Mouse (Mus musculus): ENCODE measurements around the gene Caskin2. TPM values are rescaled to one million over a fixed set of nuclear protein-coding genes. Genes with fewer than 3 reads are reported as not detected.

Caskin2 gene
- polyA plus RNA-seq, 1 experiment from 2014 or later, result 21.2 TPM

DNA sequence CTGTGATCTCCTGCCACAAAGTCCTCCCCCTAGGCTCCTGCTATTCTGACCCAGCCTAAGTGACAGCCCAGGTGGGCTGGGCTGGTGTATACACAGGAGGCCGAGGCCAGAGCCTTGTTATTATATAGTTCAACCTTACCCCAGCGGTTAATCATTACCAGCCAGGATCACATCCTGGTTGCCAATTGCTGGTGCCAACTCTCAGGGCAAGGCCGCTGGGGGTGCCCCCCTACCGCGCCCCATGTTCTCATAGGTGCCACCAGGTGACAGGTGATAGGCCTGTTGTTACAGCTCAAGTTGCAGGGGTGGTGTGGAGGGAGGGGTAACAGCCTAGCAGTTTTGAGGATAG lies 30.4 kb upstream of the Caskin2 start:
- WGBS, result 85% methylated on average over 5 of the region's 5 CpGs
- Histone ChIP-seq H3K36me3 (ENCODE audit: control insufficient read depth, insufficient read depth, low read length) (no peaks in the 10 kb centered on the region), H3K9me3 (ENCODE audit: control insufficient read depth, low read length) (no peaks in the 10 kb centered on the region), H3K27me3 (ENCODE audit: control insufficient read depth, insufficient read depth, low read length) (no peaks in the 10 kb centered on the region), H3K4me1 (replicated peaks; ENCODE audit: control insufficient read depth, insufficient read depth, low read length) (peaks cover 7% of the 10 kb centered on the region; the same call in 1 of the 2 replicates), H3K4me3 (ENCODE audit: low read depth, low read length) (no peak overlapping the region), H3K27ac (ENCODE audit: low read depth, low read length) (no peak overlapping the region), H3K4me2 (ENCODE audit: low read depth, low read length, severe bottlenecking) (no peak overlapping the region), H3K9ac (ENCODE audit: low read length) (no peak overlapping the region)
- ATAC-seq (replicated peaks; ENCODE audit: low FRiP score) (no peak), DNase-seq (ENCODE audit: low spot score) (no peak)

- no peak for DNase-seq (ENCODE audit: low spot score)
- no peak for ATAC-seq (replicated peaks; ENCODE audit: low FRiP score)
- H3K27me3 ChIP-seq (ENCODE audit: control insufficient read depth, insufficient read depth, low read length), result no peaks in the 10 kb centered on the region
- WGBS, result 84% methylated on average over 11 of the region's 14 CpGs
- no peak overlapping the region for H3K27ac ChIP-seq (ENCODE audit: low read depth, low read length)
- no peaks in the 10 kb centered on the region for H3K36me3 ChIP-seq (ENCODE audit: control insufficient read depth, insufficient read depth, low read length)
- no peak overlapping the region for H3K9ac ChIP-seq (ENCODE audit: low read length)
- H3K4me1 ChIP-seq (replicated peaks; ENCODE audit: control insufficient read depth, insufficient read depth, low read length), result peaks cover 7% of the 10 kb centered on the region; the same call in 1 of the 2 replicates
- no peak overlapping the region for H3K4me2 ChIP-seq (ENCODE audit: low read depth, low read length, severe bottlenecking)
- no peak overlapping the region for H3K4me3 ChIP-seq (ENCODE audit: low read depth, low read length)
- H3K9me3 ChIP-seq (ENCODE audit: control insufficient read depth, low read length), result no peaks in the 10 kb centered on the region
These were observed 29.9 kb upstream of the Caskin2 start for GRCm38 (mm10) chr11:115843141-115843890.

GRCm38 (mm10) chr11:115841961-115842550 lies 28.6 kb upstream of the Caskin2 start:
- peaks cover 7% of the 10 kb centered on the region; the same call in 1 of the 2 replicates for H3K4me1 ChIP-seq (replicated peaks; ENCODE audit: control insufficient read depth, insufficient read depth, low read length)
- DNase-seq (ENCODE audit: low spot score) (peak; percentile 63), ATAC-seq (replicated peaks; ENCODE audit: low FRiP score) (no peak)
- no peaks in the 10 kb centered on the region for H3K36me3 ChIP-seq (ENCODE audit: control insufficient read depth, insufficient read depth, low read length)
- no peak overlapping the region for H3K4me2 ChIP-seq (ENCODE audit: low read depth, low read length, severe bottlenecking)
- WGBS, result 25% methylated on average over 6 of the region's 6 CpGs
- no peaks in the 10 kb centered on the region for H3K27me3 ChIP-seq (ENCODE audit: control insufficient read depth, insufficient read depth, low read length)
- no peak overlapping the region for H3K4me3 ChIP-seq (ENCODE audit: low read depth, low read length)
- peak overlapping the region; percentile 15; the same call in 1 of the 2 replicates for H3K27ac ChIP-seq (ENCODE audit: low read depth, low read length)
- no peaks in the 10 kb centered on the region for H3K9me3 ChIP-seq (ENCODE audit: control insufficient read depth, low read length)
- no peak overlapping the region for H3K9ac ChIP-seq (ENCODE audit: low read length)

DNA sequence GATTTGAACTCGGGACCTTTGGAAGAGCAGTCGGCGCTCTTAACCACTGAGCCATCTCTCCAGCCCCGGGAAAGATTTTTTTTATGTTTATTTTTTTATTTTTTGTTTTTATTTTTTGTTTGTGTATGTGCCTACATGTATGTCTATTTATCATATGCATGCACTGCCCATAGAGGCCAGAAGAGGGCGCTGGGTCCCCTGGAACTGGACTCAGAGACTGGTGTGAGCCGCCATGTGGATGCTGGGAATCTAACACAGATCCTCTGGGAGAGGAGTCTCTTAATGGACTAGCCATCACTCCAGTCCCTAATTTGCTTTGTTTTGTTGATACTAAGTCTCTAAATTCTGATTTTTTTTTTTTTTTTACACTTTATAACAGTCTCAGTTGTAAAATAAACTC lies 27.6 kb upstream of the Caskin2 start:
- H3K4me1 ChIP-seq (replicated peaks; ENCODE audit: control insufficient read depth, insufficient read depth, low read length), result peaks cover 11% of the 10 kb centered on the region; the same call in 1 of the 2 replicates
- ATAC-seq (replicated peaks; ENCODE audit: low FRiP score), result no peak
- H3K4me3 ChIP-seq (ENCODE audit: low read depth, low read length), result no peak overlapping the region
- H3K27me3 ChIP-seq (ENCODE audit: control insufficient read depth, insufficient read depth, low read length), result no peaks in the 10 kb centered on the region; the same call in 1 of the 2 replicates
- no peak overlapping the region for H3K27ac ChIP-seq (ENCODE audit: low read depth, low read length)
- no peaks in the 10 kb centered on the region for H3K9me3 ChIP-seq (ENCODE audit: control insufficient read depth, low read length)
- DNase-seq (ENCODE audit: low spot score), result no peak
- H3K4me2 ChIP-seq (ENCODE audit: low read depth, low read length, severe bottlenecking), result no peak overlapping the region
- 86% methylated on average over 6 of the region's 6 CpGs for WGBS
- no peak overlapping the region for H3K9ac ChIP-seq (ENCODE audit: low read length)
- H3K36me3 ChIP-seq (ENCODE audit: control insufficient read depth, insufficient read depth, low read length), result no peaks in the 10 kb centered on the region

GRCm38 (mm10) chr11:115839732-115840131 lies 26.3 kb upstream of the Caskin2 start:
- Histone ChIP-seq H3K9ac (ENCODE audit: low read length) (no peak overlapping the region), H3K4me2 (ENCODE audit: low read depth, low read length, severe bottlenecking) (no peak overlapping the region), H3K9me3 (ENCODE audit: control insufficient read depth, low read length) (no peaks in the 10 kb centered on the region), H3K27ac (ENCODE audit: low read depth, low read length) (no peak overlapping the region), H3K4me1 (replicated peaks; ENCODE audit: control insufficient read depth, insufficient read depth, low read length) (peaks cover 12% of the 10 kb centered on the region; the same call in 1 of the 2 replicates), H3K4me3 (ENCODE audit: low read depth, low read length) (no peak overlapping the region), H3K36me3 (ENCODE audit: control insufficient read depth, insufficient read depth, low read length) (no peaks in the 10 kb centered on the region), H3K27me3 (ENCODE audit: control insufficient read depth, insufficient read depth, low read length) (no peaks in the 10 kb centered on the region; the same call in 1 of the 2 replicates)
- no peak for ATAC-seq (replicated peaks; ENCODE audit: low FRiP score)
- no peak for DNase-seq (ENCODE audit: low spot score)
- 54% methylated on average over 3 of the region's 3 CpGs for WGBS

GRCm38 (mm10) chr11:115838895-115839311 lies 25.5 kb upstream of the Caskin2 start:
- DNase-seq (ENCODE audit: low spot score) (no peak), ATAC-seq (replicated peaks; ENCODE audit: low FRiP score) (no peak)
- H3K27me3 ChIP-seq (ENCODE audit: control insufficient read depth, insufficient read depth, low read length), result no peaks in the 10 kb centered on the region; the same call in 1 of the 2 replicates
- no peak overlapping the region for H3K4me2 ChIP-seq (ENCODE audit: low read depth, low read length, severe bottlenecking)
- 49% methylated on average over 4 of the region's 4 CpGs for WGBS
- peaks cover 12% of the 10 kb centered on the region; the same call in 1 of the 2 replicates for H3K4me1 ChIP-seq (replicated peaks; ENCODE audit: control insufficient read depth, insufficient read depth, low read length)
- H3K9me3 ChIP-seq (ENCODE audit: control insufficient read depth, low read length), result no peaks in the 10 kb centered on the region
- H3K27ac ChIP-seq (ENCODE audit: low read depth, low read length), result no peak overlapping the region
- H3K9ac ChIP-seq (ENCODE audit: low read length), result no peak overlapping the region
- no peaks in the 10 kb centered on the region for H3K36me3 ChIP-seq (ENCODE audit: control insufficient read depth, insufficient read depth, low read length)
- no peak overlapping the region for H3K4me3 ChIP-seq (ENCODE audit: low read depth, low read length)

- Histone ChIP-seq H3K27me3 (ENCODE audit: control insufficient read depth, insufficient read depth, low read length) (no peaks in the 10 kb centered on the region; the same call in 1 of the 2 replicates), H3K4me2 (ENCODE audit: low read depth, low read length, severe bottlenecking) (no peak overlapping the region), H3K9me3 (ENCODE audit: control insufficient read depth, low read length) (no peaks in the 10 kb centered on the region), H3K9ac (ENCODE audit: low read length) (no peak overlapping the region), H3K36me3 (ENCODE audit: control insufficient read depth, insufficient read depth, low read length) (no peaks in the 10 kb centered on the region), H3K4me3 (ENCODE audit: low read depth, low read length) (no peak overlapping the region), H3K4me1 (replicated peaks; ENCODE audit: control insufficient read depth, insufficient read depth, low read length) (peaks cover 12% of the 10 kb centered on the region; the same call in 1 of the 2 replicates), H3K27ac (ENCODE audit: low read depth, low read length) (no peak overlapping the region)
- WGBS, result 92% methylated on average over 22 of the region's 22 CpGs
- DNase-seq (ENCODE audit: low spot score) (no peak), ATAC-seq (replicated peaks; ENCODE audit: low FRiP score) (no peak)
These were observed 24.3 kb upstream of the Caskin2 start for GRCm38 (mm10) chr11:115837606-115838345.

- DNase-seq (ENCODE audit: low spot score) (no peak), ATAC-seq (replicated peaks; ENCODE audit: low FRiP score) (no peak)
- no peaks in the 10 kb centered on the region for H3K9me3 ChIP-seq (ENCODE audit: control insufficient read depth, low read length)
- no peak overlapping the region for H3K4me2 ChIP-seq (ENCODE audit: low read depth, low read length, severe bottlenecking)
- no peak overlapping the region for H3K4me3 ChIP-seq (ENCODE audit: low read depth, low read length)
- 41% methylated on average over 11 of the region's 11 CpGs for WGBS
- no peaks in the 10 kb centered on the region for H3K36me3 ChIP-seq (ENCODE audit: control insufficient read depth, insufficient read depth, low read length)
- H3K9ac ChIP-seq (ENCODE audit: low read length), result no peak overlapping the region
- no peak overlapping the region for H3K27ac ChIP-seq (ENCODE audit: low read depth, low read length)
- H3K4me1 ChIP-seq (replicated peaks; ENCODE audit: control insufficient read depth, insufficient read depth, low read length), result peaks cover 6% of the 10 kb centered on the region; the same call in 1 of the 2 replicates
- no peaks in the 10 kb centered on the region; the same call in 1 of the 2 replicates for H3K27me3 ChIP-seq (ENCODE audit: control insufficient read depth, insufficient read depth, low read length)
These were observed 23.4 kb upstream of the Caskin2 start for GRCm38 (mm10) chr11:115836656-115837395.
